Mouse (Mus musculus) ovary, adult 18-20 months (tissue): ENCODE results near the gene Gstp1.
"Not testable (repeated sequence)": the region's sequence is repeated elsewhere in the genome, so short reads cannot be mapped to it uniquely, and the experiment has no call there.

ENCODE experiments used
- DNase-seq: peaks from one replicate; pipeline ENCODE4 v3.0.0; 2022; ENCODE audit warnings: low spot score, mixed read lengths

The Gstp1 gene

GRCm38 (mm10) chr19:4037154-4037787 lies 514 bp downstream of the Gstp1 start:
- DNase-seq, result not testable (repeated sequence)

DNA sequence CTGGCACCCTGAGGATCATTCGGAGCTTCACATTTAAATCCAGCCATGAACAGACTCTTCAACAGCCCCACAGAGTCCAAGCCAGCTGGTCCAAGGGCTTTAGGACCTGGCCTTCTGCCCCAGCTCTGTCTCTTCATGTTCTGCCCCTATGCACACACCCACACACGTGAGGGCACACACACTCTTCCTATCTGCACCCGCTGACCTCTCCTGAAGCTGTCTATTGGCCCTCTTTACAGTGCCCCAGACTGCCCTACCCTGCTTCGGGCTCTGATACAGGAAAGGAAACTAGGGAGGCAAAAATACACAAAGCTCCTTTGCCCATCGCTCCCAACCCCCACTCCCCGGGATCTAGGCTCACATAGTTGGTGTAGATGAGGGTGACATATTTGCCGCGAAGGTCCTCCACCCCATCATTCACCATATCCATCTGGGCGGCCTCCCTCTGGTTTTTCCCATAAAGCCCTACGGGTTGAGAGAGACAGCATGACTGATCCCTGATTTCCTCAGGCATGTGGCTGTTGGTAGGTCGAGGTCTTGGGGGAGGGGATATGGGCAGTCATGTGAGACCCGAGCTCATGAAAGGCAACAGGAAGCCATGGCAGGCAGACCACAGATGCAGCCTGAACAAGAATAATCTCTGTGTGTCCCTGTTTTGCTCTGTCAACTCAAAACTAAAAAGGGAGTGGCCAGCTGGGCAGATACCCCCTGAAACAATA lies 1.3 kb downstream of the Gstp1 start:
- DNase-seq, result no peak

- no peak for DNase-seq
Measured at GRCm38 (mm10) chr19:4033742-4034141, 4.0 kb downstream of the Gstp1 start.

DNA sequence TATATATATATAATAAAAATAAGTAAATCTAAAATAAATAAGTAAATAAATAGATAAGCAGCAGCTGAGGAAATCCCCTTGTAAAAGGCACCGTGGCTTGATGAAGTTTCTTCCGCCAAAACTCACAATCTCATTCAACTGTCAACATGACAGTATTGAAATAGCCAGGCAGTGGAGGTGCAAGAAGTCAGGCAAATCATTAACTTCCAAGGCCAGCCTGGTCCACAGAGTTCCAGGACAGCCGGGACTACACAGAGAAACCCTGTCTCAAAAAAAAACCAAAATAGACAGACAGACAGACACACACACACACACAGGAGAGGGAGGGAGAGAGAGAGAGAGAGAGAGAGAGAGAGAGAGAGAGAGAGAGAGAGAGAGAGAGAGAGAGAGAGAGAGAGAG lies 4.5 kb downstream of the Gstp1 start:
- DNase-seq, result no peak

DNA sequence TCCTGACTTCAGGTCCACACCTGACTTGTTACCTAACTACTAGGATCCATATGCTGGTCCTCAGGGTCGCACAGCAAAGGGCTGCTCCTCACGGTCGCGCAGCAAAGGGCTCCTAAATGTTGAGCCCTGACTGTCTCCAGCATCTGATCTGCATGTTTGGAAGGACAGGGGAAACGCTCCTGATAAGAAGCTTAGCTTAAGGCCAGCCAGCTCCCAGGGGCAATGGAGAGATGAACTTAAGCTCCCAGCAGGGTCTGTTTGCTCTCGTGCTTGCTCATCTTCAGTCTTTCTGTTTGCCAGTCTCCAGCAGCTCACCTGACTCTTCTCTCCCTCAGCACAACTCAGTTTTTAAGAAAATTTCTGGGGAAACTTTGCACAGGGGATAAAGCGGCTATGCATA lies 5.1 kb downstream of the Gstp1 start:
- DNase-seq, result no peak

GRCm38 (mm10) chr19:4027576-4027975 lies 10.2 kb downstream of the Gstp1 start:
- no peak for DNase-seq

DNA sequence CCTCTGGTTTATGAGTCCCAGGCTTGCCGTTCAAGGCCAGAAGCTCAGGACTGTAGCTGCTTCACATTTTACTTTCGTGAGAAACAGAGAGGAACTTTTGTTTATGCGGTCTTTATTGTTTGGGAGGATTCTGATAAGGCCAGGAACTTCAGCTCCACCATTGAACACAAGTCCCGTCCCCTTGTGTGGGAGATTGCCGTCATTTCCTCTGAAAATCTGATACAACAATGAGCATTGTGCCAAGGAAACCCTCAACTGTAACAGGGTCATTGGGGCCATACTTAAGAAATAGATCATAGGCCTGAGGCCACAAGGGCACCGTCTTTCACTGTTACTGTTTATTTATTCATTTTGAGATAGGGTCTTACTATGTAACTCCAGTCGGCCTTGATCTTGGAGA lies 14.6 kb downstream of the Gstp1 start:
- DNase-seq, result no peak

- DNase-seq, result peak; percentile 81
Measured at GRCm38 (mm10) chr19:4018743-4019583, 18.8 kb downstream of the Gstp1 start.

DNA sequence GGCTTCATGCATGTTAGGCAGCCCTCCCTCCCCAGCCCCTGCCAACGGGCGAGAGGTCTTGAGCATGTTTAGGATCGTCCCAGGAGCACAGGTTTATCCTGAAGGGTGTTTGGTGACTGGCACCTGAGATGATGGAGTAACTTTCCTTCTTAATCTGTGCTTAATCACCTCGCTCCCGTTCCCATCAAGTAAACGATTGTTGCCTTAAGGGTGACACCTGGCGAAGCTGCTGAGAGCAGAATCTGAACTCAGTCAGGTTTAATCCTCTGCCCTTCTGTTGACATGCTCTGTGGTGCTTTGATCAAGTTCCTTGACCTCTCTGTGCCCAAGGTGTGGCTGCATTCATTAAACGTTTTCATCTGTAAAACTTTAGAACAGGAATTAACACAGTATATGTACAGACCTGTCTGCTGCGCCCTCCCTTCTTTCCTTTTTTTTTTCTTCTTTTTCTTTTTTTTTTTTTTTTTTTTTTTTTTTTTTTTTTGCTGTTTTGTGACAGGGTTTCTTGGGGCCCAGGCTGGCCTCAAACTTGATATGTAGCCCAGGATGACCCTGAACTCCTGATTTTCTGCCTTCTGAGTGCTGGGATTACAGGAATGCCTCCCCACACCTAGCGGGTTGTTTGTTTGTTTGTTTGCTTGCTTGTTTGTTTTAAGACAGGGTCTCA lies 19.7 kb downstream of the Gstp1 start:
- no peak for DNase-seq

- no peak for DNase-seq
Measured at GRCm38 (mm10) chr19:4015635-4016034, 22.1 kb downstream of the Gstp1 start.

GRCm38 (mm10) chr19:4014802-4015201 lies 23.0 kb downstream of the Gstp1 start:
- no peak for DNase-seq

DNA sequence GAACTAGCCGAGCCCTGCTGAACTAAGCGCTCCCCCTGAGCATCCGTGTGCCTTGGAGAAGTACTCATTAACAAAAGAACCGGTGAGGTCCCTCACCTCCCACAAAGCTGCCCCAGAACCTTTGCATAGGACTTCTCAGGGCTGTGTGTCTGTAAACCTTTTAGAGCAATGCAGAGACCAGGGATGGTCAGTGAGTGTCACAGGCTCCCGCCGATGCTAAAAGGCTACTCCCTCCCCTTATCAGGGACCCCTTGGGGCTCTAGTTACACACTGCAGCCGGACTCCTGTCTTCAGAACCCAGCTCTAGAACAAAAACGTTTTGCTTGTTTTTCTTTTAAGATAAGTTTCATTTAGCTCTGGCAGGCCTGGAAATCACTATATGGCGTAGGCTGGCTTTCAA lies 24.7 kb downstream of the Gstp1 start:
- DNase-seq, result no peak

- peak; percentile 98 for DNase-seq
Measured at GRCm38 (mm10) chr19:4012432-4013022, 25.3 kb downstream of the Gstp1 start, which contains the start of gene Ndufv1. TSS of gene Ndufv1 (minus strand) at chr19:4012806.

DNA sequence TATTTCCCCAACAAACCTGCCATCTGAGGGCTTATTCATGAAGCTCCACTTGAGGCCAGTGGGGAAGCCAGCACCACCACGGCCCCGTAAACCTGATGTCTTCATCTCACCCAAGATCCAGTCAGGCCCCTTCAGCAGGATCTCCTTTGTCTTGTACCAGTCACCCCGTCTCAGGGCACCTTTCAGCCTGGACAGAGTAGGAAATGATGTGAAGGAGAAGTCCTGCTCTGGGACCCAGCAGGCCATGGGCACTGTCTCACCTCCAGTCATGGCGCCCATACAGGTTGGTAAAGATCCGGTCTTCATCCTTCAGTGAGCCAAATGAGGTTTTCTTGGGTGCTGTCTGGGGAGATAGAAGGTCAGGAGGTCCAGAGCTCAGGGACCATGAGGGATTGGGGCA lies 26.7 kb downstream of the Gstp1 start:
- no peak for DNase-seq

GRCm38 (mm10) chr19:4005971-4006370 lies 31.8 kb downstream of the Gstp1 start:
- no peak for DNase-seq

GRCm38 (mm10) chr19:4005091-4005490 lies 32.7 kb downstream of the Gstp1 start:
- no peak for DNase-seq

GRCm38 (mm10) chr19:4004331-4004730 lies 33.5 kb downstream of the Gstp1 start:
- DNase-seq, result no peak

GRCm38 (mm10) chr19:4003641-4004040 lies 34.1 kb downstream of the Gstp1 start:
- no peak for DNase-seq

- DNase-seq, result no peak
Measured at GRCm38 (mm10) chr19:4003112-4003511, 34.7 kb downstream of the Gstp1 start, which contains the start of gene Doc2g. TSS of gene Doc2g (plus strand) at chr19:4003313.

DNA sequence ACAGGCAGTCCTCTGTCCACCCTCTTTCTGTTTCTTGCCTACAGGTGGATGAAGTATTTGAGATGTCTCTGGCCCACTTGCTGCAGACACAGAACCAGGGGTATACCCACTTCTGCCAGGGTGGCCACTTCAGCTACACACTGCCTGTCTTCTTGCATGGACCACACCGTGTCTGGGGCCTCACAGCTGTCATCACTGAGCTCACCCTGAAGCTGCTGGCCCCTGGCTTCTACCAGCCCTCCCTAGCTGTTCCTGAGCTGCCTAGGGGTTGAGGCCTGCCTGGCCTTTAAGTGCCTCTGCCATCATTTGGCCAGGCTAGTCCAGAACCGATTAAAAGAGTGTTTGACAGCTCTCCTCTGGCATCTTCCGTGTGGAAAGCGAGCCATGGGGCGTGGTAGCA lies 36.0 kb downstream of the Gstp1 start:
- no peak for DNase-seq

- DNase-seq, result no peak
Measured at GRCm38 (mm10) chr19:4000949-4001525, 36.7 kb downstream of the Gstp1 start.
